Mouse (Mus musculus) neural tube, embryonic 13.5 days (tissue): ENCODE measurements around the gene BC025920. TPM values are rescaled to one million over a fixed set of nuclear protein-coding genes. Genes with fewer than 3 reads are reported as not detected.

Source experiments
- ATAC-seq: fragments of 200-750 bp; cut with Nextera tagmentation; 2 replicates; pipeline ENCODE4 v1.8.0; 2017; ENCODE audit warnings: low read depth, mild to moderate bottlenecking, moderate TSS enrichment, moderate library complexity
- H3K27ac ChIP-seq: fragments of 300-500 bp; sonication (generic); replicated peaks from 2 replicates; pipeline ENCODE4 v1.5.1; 2015; ENCODE audit warnings: moderate library complexity, mild to moderate bottlenecking, inconsistent platforms
- H3K27me3 ChIP-seq: fragments of 300-500 bp; sonication (generic); 2 replicates; pipeline ENCODE4 v1.6.1; 2015; ENCODE audit warnings: mild to moderate bottlenecking, inconsistent platforms
- H3K36me3 ChIP-seq: fragments of 300-500 bp; sonication (generic); 2 replicates; pipeline ENCODE4 v1.6.1; 2015; ENCODE audit warnings: mild to moderate bottlenecking, inconsistent platforms
- H3K4me1 ChIP-seq: fragments of 300-500 bp; sonication (generic); replicated peaks from 2 replicates; pipeline ENCODE4 v1.6.1; 2015; ENCODE audit warnings: inconsistent platforms
- H3K4me2 ChIP-seq: fragments of 300-500 bp; sonication (generic); 2 replicates; pipeline ENCODE4 v1.6.1; 2015; ENCODE audit warnings: inconsistent platforms, mild to moderate bottlenecking, moderate library complexity
- H3K4me3 ChIP-seq: fragments of 300-500 bp; sonication (generic); 2 replicates; pipeline ENCODE4 v1.5.1; 2015; ENCODE audit warnings: mild to moderate bottlenecking, inconsistent platforms
- H3K9ac ChIP-seq: fragments of 300-500 bp; sonication (generic); 2 replicates; pipeline ENCODE4 v1.6.1; 2015; ENCODE audit warnings: moderate library complexity, mild to moderate bottlenecking, inconsistent platforms
- H3K9me3 ChIP-seq: fragments of 300-500 bp; sonication (generic); 2 replicates; pipeline ENCODE4 v1.6.1; 2016; ENCODE audit warnings: inconsistent platforms
- WGBS: fragments of 180-500 bp; shearing (Covaris S2); methylation state at CpG from one replicate; pipeline ENCODE4 v1.1.7; 2015; 5-methylcytosine and 5-hydroxymethylcytosine counted together
- polyA plus RNA-seq: library from polyadenylated mRNA; unstranded; fragments of >200 nt; fragmentation: Nextera tagmentation; extraction: Ambion mirVana; gene quantifications from 2 replicates; pipeline ENCODE4 v1.2.1, GENCODE M21; 2015

Gene BC025920
- polyA plus RNA-seq, 1 experiment from 2014 or later = 2.5 TPM

DNA sequence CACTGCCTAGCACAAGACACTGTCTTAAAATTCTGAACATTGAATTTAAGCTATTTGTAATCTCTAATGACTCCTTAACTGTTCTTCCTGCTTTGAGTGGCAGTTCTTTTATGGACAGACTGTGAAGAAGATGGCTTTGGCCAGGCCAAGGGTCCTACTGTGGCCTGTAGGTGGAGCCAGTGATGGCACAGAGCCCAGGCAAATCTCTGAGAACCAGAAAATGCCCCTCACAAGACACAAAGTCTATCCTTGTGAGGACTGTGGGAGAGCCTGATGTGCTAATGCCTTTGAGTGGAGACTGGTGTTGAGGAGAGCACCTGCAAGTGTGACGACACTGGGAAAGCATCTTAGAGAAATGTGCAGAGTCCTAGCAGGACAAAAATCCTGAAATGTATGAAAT lies 2.2 kb downstream of the BC025920 start:
- WGBS = 95% methylated on average over 1 of the region's 1 CpGs
- ATAC-seq = no peak
- H3K4me1 ChIP-seq = peaks cover 23% of the 10 kb centered on the region
- no peaks in the 10 kb centered on the region; the same call in 1 of the 2 replicates for H3K27me3 ChIP-seq
- H3K4me2 ChIP-seq = no peak overlapping the region
- H3K9me3 ChIP-seq = no peaks in the 10 kb centered on the region
- H3K4me3 ChIP-seq = no peak overlapping the region
- no peak overlapping the region for H3K9ac ChIP-seq
- no peak overlapping the region for H3K27ac ChIP-seq
- H3K36me3 ChIP-seq = 0 out of 2 replicates have a peak, but pooled peaks cover 3% of the 10 kb centered on the region

DNA sequence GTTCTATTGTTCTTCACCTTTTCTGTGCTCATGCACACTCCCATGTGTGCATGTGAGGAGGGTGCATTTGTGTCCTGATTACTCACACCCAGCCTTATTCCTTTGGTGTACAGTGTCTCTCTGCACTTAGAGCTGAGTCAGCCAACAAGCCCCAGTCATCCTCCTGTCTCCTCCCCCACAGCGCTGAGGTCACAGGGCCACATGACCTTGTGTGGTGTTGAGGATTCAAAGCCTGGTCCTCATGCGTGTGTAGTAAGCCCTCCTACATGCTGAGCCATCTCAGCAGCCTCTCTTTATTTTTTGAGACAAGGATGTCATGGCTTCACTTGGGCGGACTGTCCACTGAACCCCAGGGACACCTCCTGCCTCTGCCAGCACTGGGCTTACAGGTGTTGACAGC lies 6.7 kb downstream of the BC025920 start:
- H3K4me1 ChIP-seq = no peaks in the 10 kb centered on the region
- H3K9me3 ChIP-seq = no peaks in the 10 kb centered on the region
- H3K27me3 ChIP-seq = no peaks in the 10 kb centered on the region; the same call in 1 of the 2 replicates
- H3K27ac ChIP-seq = no peak overlapping the region
- 0 out of 2 replicates have a peak, but pooled peaks cover 3% of the 10 kb centered on the region for H3K36me3 ChIP-seq
- ATAC-seq = no peak
- H3K4me2 ChIP-seq = no peak overlapping the region
- no peak overlapping the region for H3K9ac ChIP-seq
- no peak overlapping the region for H3K4me3 ChIP-seq
- WGBS = 60% methylated on average over 3 of the region's 3 CpGs

DNA sequence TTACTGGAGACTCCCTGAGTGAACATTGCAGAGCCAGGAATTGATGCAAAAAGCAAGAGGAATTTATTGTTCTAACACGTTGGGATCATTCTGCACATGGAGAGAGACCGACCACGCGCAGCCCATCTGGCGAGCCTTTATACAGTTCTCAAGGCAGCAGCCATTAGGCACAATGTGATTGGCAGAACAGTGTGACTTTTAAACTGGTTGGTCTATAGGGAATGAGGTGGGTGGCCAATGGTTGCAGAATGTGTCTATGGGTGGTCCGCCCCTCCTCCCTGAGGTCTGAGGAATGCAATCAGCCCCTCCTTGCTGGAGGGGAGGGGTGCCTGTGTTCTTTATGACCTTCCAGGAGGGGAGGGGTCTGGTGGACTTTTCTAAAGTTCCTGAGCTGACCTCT lies 9.4 kb downstream of the BC025920 start:
- Histone ChIP-seq H3K36me3 (peaks cover 3% of the 10 kb centered on the region; the same call in 1 of the 2 replicates), H3K27ac (no peak overlapping the region), H3K4me3 (no peak overlapping the region), H3K4me2 (0 out of 2 replicates have a peak overlapping the region, but pooled peaks have one; percentile 7), H3K4me1 (no peaks in the 10 kb centered on the region), H3K9ac (no peak overlapping the region), H3K9me3 (no peaks in the 10 kb centered on the region), H3K27me3 (no peaks in the 10 kb centered on the region; the same call in 1 of the 2 replicates)
- 24% methylated on average over 6 of the region's 6 CpGs for WGBS
- no peak for ATAC-seq

DNA sequence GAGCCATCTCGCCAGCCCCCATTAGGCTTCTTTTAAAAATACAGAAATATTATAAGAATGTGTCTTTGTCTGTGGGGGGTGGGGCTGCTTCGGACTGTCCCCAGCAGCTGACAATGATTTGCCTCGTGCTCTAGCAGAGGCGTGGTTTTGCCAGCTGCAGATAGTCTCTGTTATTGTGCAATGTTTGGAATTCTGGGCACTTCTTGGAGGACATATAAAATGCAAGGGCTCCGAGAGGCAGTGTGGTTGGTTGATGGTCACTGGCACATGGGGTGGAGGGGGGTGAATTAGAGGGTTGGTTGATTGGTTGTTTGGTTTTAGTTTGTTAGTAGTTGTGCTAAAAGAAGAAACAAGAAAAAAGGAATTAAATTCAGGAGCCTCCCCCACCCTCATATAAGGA lies 13.9 kb downstream of the BC025920 start:
- H3K9ac ChIP-seq = no peak overlapping the region
- no peak overlapping the region for H3K4me3 ChIP-seq
- H3K4me1 ChIP-seq = no peaks in the 10 kb centered on the region
- ATAC-seq = no peak
- H3K4me2 ChIP-seq = no peak overlapping the region
- no peaks in the 10 kb centered on the region for H3K27me3 ChIP-seq
- H3K36me3 ChIP-seq = peaks cover 45% of the 10 kb centered on the region
- 87% methylated on average over 5 of the region's 5 CpGs for WGBS
- no peak overlapping the region for H3K27ac ChIP-seq
- H3K9me3 ChIP-seq = no peaks in the 10 kb centered on the region

DNA sequence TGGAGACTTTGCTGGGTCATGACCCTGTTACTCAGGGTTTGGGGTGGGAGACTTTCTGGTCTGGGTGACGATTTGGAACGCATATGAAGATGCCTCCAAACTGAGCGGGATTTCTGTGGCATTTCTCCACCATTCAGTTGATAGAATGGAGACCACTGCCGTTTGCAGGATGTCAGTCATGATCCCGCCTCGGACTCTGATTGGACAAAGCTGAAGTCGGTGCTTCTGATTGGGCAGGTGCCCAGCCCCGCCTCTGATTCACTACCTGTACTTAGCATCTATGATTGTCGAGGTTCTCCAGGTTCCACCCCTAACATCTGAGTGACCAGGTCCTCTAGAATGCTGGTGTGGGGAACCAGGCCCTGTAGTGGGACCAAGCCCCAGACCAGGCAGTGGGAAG lies 14.7 kb downstream of the BC025920 start:
- WGBS = 60% methylated on average over 9 of the region's 9 CpGs
- ATAC-seq = no peak
- H3K36me3 ChIP-seq = peaks cover 53% of the 10 kb centered on the region

DNA sequence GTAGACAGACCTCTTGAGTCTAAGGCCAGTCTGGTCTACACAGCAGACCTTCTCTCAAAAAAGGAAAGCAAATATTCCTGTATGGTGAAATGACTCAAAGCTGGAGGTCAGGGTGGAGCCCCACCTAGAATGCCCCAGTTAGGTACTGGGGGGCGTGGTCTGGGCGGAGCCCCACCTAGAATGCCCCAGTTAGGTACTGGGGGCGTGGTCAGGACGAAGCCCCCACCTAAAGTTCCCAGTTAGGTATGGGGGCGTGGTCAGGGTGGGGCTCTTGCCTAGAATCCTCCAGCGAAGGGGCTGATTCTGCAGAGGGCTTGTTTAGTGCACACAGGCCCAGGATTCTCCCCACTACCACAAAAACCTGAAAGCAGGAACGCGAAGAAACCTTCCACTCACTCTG lies 17.4 kb downstream of the BC025920 start:
- Histone ChIP-seq H3K27ac (no peak overlapping the region), H3K9me3 (no peaks in the 10 kb centered on the region), H3K27me3 (no peaks in the 10 kb centered on the region), H3K4me3 (no peak overlapping the region), H3K36me3 (peaks cover 55% of the 10 kb centered on the region), H3K4me1 (peaks cover 26% of the 10 kb centered on the region), H3K9ac (no peak overlapping the region), H3K4me2 (no peak overlapping the region)
- WGBS = 69% methylated on average over 8 of the region's 8 CpGs
- ATAC-seq = no peak

More for the DNA sequence above, 14.7 kb downstream of the BC025920 start:
- Histone ChIP-seq H3K9me3 (no peaks in the 10 kb centered on the region), H3K27ac (no peak overlapping the region), H3K9ac (no peak overlapping the region), H3K4me2 (no peak overlapping the region), H3K4me1 (peaks cover 4% of the 10 kb centered on the region; the same call in 1 of the 2 replicates), H3K27me3 (no peaks in the 10 kb centered on the region), H3K4me3 (no peak overlapping the region)

DNA sequence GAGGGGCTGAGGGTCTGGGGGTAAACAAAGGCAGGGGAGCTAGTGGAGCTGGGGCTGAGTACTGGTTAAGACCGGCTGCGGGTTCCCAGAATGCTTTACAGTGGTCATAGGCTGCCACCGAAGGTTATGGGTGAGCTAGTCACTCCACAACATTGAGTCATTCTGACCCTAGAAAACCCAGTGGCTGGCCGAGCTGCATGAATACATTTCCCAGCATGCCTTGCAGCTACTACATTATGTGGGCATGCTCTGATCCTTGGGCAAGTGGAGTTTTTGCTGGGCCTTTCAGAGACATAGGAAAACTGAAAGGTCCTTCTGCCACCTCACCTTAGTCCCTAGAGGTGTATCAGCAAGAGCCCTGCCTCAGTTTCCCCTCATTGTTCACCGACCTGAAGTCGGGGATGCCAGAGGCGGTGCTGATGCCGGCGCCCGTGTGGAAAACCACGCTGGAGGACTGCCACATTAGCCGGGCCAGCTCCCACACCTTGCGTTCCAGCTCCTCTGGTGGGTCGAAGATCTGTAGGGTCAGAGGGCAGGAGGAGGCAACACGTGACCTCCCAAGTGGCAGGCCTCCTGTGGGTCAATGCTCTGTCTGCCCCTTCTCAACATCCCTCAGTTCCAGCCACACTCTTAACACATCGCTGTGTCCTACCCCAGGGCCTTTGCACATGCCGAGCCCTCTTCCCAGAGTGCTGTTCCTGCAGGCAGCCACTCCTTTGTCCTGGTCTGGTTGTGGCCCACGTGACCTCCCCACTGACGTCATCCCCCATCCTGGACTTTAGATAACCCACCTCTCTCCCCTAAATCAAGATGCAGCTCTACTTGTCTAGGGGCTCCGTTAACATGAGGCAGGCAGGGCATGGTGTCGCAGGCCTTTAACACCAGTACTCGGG lies 20.3 kb downstream of the BC025920 start:
- peak overlapping the region; percentile 80 for H3K4me3 ChIP-seq
- no peaks in the 10 kb centered on the region for H3K9me3 ChIP-seq
- peaks cover 44% of the 10 kb centered on the region for H3K36me3 ChIP-seq
- peak; percentile 21; the same call in 1 of the 2 replicates for ATAC-seq
- peak overlapping the region; percentile 91 for H3K9ac ChIP-seq
- WGBS = 90% methylated on average over 22 of the region's 22 CpGs
- H3K27me3 ChIP-seq = 0 out of 2 replicates have a peak, but pooled peaks cover 2% of the 10 kb centered on the region
- H3K27ac ChIP-seq = peak overlapping the region; percentile 91
- peaks cover 29% of the 10 kb centered on the region for H3K4me1 ChIP-seq
- peak overlapping the region; percentile 89 for H3K4me2 ChIP-seq

DNA sequence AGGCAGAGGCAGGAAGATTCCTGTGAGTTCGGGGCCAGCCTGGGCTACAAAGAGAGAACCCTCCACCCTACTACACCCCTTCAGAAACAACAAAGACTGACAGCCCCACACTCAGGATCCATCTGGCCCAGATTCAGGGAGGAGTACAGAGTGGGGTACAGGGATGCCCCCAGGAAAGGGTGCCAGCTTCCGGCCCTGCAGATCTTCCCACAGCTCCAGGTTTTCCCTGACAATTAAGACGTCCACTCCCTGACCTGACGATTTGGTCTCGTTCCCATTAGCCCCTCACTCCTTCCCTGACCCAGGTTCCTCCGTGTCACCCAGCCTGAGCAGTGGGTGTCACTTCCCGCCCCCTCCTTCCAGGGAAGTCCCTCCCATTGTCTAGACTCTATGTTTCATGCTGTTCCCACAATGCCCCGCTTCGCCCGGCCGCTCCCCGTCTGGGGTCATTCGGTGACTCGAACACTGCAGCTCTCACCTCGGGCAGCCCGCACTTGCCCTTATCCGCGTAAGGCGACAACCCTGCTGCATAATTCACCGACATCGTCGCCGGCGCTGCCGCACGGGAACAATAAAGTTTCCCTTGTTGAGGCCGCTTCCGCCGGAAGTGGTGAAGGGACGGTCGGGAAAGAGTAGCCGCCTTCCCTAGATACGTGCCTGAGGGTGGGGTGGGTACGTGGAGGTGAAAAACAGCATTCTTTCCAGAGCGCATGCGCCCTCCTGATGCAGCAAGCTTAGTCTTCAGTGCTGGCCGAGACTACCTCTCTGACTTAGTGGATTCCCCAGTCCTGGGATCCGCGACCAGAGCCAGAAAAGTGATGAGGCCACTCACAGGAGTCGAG lies 21.1 kb downstream of the BC025920 start, which contains the start of gene Sirt6:
Gene Sirt6 (minus strand): TSS at position 804 of the 842 bp plus-strand sequence.
- H3K27ac ChIP-seq = peak within 1 kb of the TSS; percentile 91
- no peaks in the 10 kb centered on the region for H3K9me3 ChIP-seq
- peak within 1 kb of the TSS; percentile 91 for H3K9ac ChIP-seq
- 6% methylated on average over 40 of the region's 40 CpGs for WGBS
- H3K36me3 ChIP-seq = peaks cover 37% of the 10 kb centered on the region
- H3K4me3 ChIP-seq = peak within 1 kb of the TSS; percentile 80
- ATAC-seq = peak; percentile 89
- peaks cover 4% of the 10 kb centered on the region; the same call in 1 of the 2 replicates for H3K27me3 ChIP-seq
- peak within 1 kb of the TSS; percentile 89 for H3K4me2 ChIP-seq
- H3K4me1 ChIP-seq = peaks cover 29% of the 10 kb centered on the region

DNA sequence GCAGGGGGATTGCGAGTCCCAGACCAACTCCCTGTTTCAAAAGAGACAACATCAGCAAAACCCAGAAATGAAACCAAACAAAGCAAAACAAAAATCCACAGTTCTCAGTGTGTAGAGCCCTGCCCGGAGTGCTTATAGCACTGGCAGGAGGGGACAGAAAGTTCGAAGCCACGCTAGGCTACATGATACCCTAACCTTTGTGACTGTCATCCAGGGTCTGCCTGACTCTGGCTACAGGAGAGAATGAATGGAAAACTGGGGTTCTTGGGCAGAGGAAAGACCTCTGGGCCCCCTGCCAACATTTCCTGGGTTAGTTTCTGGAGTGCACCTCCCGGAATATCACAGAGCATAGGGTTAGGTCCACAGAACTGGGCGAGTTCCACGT lies 21.8 kb downstream of the BC025920 start:
- Histone ChIP-seq H3K4me3 (peak overlapping the region; percentile 80), H3K9me3 (no peaks in the 10 kb centered on the region), H3K4me2 (peak overlapping the region; percentile 89), H3K9ac (peak overlapping the region; percentile 91), H3K27ac (peak overlapping the region; percentile 91), H3K27me3 (peaks cover 11% of the 10 kb centered on the region; the same call in 1 of the 2 replicates), H3K4me1 (peaks cover 29% of the 10 kb centered on the region), H3K36me3 (peaks cover 31% of the 10 kb centered on the region)
- ATAC-seq = peak; percentile 37
- WGBS = 69% methylated on average over 7 of the region's 7 CpGs

DNA sequence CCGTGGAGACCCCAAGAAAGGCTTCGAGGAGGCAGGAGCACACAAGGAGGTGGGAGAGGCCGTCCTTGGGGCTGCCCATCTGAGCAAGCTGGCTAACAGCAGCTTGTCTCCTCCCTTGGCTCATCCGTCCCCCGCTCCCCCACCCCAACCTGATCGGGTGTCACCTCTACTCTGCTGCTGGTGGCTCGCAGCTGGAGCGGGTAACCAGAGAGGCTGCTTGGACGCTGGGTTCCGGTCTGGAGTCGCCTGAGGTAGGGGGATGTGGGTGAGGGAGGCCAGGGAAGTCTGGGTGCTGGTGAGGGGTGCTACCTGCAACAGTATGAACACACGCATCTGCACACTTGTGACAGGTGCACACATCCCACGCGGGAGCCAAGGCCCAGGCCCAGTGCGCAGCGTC lies 22.3 kb downstream of the BC025920 start, which contains the start of gene Ankrd24:
Gene Ankrd24 (plus strand): TSS at position 151 of the 400 bp plus-strand sequence.
- Histone ChIP-seq H3K27me3 (peaks cover 11% of the 10 kb centered on the region; the same call in 1 of the 2 replicates), H3K4me1 (peaks cover 34% of the 10 kb centered on the region), H3K27ac (peak within 1 kb of the TSS; percentile 91), H3K4me3 (peak within 1 kb of the TSS; percentile 80), H3K36me3 (peaks cover 26% of the 10 kb centered on the region), H3K4me2 (peak within 1 kb of the TSS; percentile 89), H3K9ac (peak within 1 kb of the TSS; percentile 91), H3K9me3 (no peaks in the 10 kb centered on the region)
- 83% methylated on average over 16 of the region's 16 CpGs for WGBS
- 0 out of 2 replicates have a peak, but pooled peaks have one; percentile 1 for ATAC-seq

DNA sequence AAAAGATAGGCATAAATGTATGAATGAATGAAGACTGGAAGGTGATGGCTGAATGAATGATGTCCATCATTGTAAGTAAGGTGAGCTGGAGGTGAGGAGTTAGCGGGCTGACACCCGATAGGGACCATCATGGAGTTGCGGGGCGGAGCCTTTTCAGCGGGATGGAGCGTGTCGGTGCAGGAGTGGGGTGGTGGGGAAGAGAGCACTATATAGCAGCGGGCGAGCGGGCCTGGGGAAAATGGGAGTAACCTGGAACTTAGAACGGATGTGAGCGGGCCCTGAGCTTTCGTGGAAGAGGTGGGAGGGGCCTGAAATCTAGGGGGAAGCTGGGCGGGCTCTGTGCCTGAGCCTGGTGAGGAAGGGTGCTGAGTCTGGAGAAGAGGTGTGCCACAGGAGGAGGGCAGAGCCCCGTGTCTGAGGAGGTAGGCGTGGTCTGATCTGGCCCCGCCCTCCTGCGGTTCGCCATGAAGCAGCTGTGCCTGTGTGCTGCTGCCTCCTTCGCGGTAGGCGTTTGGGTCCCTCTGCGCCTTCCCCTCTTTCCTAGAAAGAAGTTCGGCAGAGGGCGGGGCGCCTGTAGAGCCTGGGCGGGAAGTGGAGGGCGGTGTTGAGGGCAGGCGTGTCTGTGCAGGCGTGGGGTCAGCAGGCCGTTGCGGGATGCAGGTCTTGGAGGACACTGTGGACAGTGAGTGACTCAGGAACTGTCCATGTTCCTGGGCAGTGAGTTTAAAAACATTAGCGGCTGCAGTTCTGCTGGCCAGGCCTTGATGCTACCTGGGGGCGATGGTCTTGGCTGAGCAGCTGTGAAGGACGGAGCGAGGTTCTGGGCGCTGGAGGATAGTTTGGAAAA lies 27.4 kb downstream of the BC025920 start:
- peak overlapping the region; percentile 56 for H3K27ac ChIP-seq
- H3K27me3 ChIP-seq = peaks cover 11% of the 10 kb centered on the region; the same call in 1 of the 2 replicates
- H3K4me3 ChIP-seq = peak overlapping the region; percentile 39
- WGBS = 2% methylated on average over 37 of the region's 37 CpGs
- no peaks in the 10 kb centered on the region for H3K9me3 ChIP-seq
- H3K4me2 ChIP-seq = peak overlapping the region; percentile 63
- ATAC-seq = peak; percentile 83
- peak overlapping the region; percentile 62 for H3K9ac ChIP-seq
- H3K4me1 ChIP-seq = peaks cover 17% of the 10 kb centered on the region
- no peaks in the 10 kb centered on the region for H3K36me3 ChIP-seq
